Mouse (Mus musculus) lung, postnatal 0 days (tissue): ENCODE measurements at regions not wholly inside any gene's neighbourhood (a gene's known extent, or its start where the extent isn't known, plus 50 kb on each side); places are given as distances from the start of the nearest gene placed in this dataset.

Experiments used
- ATAC-seq: fragments of 200-750 bp; cut with Nextera tagmentation; 2 replicates; pipeline ENCODE4 v1.8.0; 2017; ENCODE audit warnings: moderate library complexity
- DNase-seq: peaks from one replicate; pipeline ENCODE4 v3.0.0-alpha.2; 2016; ENCODE audit warnings: low spot score
- H3K27ac ChIP-seq: fragments of 300-500 bp; sonication (generic); 2 replicates; pipeline ENCODE4 v1.5.1; 2014; ENCODE audit warnings: antibody characterized with exemption, mild to moderate bottlenecking, low read length, mixed read lengths
- H3K27me3 ChIP-seq: fragments of 300-500 bp; sonication (generic); replicated peaks from 2 replicates; pipeline ENCODE4 v1.6.1; 2014; ENCODE audit warnings: low read length, mixed read lengths; ENCODE audit not compliant: insufficient read depth
- H3K36me3 ChIP-seq: fragments of 300-500 bp; sonication (generic); 2 replicates; pipeline ENCODE4 v1.6.1; 2014; ENCODE audit warnings: low read length, mixed read lengths; ENCODE audit not compliant: insufficient read depth
- H3K4me1 ChIP-seq: fragments of 300-500 bp; sonication (generic); 2 replicates; pipeline ENCODE4 v1.6.1; 2014; ENCODE audit warnings: antibody characterized with exemption, low read depth, low read length, mixed read lengths; ENCODE audit not compliant: insufficient read depth
- H3K4me2 ChIP-seq: fragments of 300-500 bp; sonication (generic); replicated peaks from 2 replicates; pipeline ENCODE4 v1.6.1; 2014; ENCODE audit warnings: low read depth, mild to moderate bottlenecking, low read length, moderate library complexity, mixed read lengths
- H3K4me3 ChIP-seq: fragments of 300-500 bp; sonication (generic); 2 replicates; pipeline ENCODE4 v1.5.1; 2014; ENCODE audit warnings: low read depth, low read length
- H3K9ac ChIP-seq: fragments of 300-500 bp; sonication (generic); replicated peaks from 2 replicates; pipeline ENCODE4 v1.6.1; 2014; ENCODE audit warnings: low read depth, mild to moderate bottlenecking
- H3K9me3 ChIP-seq: fragments of 300-500 bp; sonication (generic); 2 replicates; pipeline ENCODE4 v1.6.1; 2016; ENCODE audit warnings: low read length, mixed read lengths
- CTCF ChIP-seq: IDR thresholded peaks from 2 replicates; pipeline ENCODE4 v1.5.1; 2016; ENCODE audit warnings: antibody characterized with exemption, mild to moderate bottlenecking
- EP300 ChIP-seq: IDR thresholded peaks from 2 replicates; pipeline ENCODE4 v1.6.1; 2016; ENCODE audit warnings: antibody characterized with exemption, mild to moderate bottlenecking, control low read depth
- WGBS: fragments of 180-500 bp; shearing (Covaris S2); extraction: QIAGEN DNeasy Blood & Tissue Kit; methylation state at CpG from one replicate; pipeline ENCODE4 v1.1.7; 2014; 5-methylcytosine and 5-hydroxymethylcytosine counted together

DNA sequence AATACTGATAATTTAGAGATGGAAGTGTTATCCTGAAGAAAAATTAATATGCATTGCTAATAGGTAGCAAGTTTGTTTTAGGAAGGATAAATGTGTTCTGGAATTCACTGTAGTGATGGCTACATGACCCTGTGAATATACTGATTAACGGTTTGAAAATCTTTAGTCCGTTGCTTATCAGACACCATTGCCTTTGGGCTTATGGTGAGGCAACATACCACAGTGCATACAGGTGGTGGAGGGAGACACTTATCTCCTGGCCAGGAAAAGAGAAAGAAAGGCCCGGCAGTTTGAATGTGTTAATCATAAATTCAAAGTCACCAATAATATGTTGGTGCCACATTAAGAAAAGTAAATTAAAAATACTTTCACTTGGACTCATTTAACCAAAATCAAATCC lies 57.4 kb upstream of the Eps8l3 start:
- Histone ChIP-seq H3K4me2 (no peak overlapping the region), H3K4me1 (no peaks in the 10 kb centered on the region), H3K4me3 (no peak overlapping the region), H3K36me3 (no peaks in the 10 kb centered on the region), H3K27me3 (no peaks in the 10 kb centered on the region), H3K27ac (no peak overlapping the region), H3K9me3 (no peaks in the 10 kb centered on the region), H3K9ac (no peak overlapping the region)
- 65% methylated on average over 3 of the region's 3 CpGs for WGBS
- TF ChIP-seq CTCF (no peak), EP300 (no peak)
- ATAC-seq (no peak), DNase-seq (no peak)

DNA sequence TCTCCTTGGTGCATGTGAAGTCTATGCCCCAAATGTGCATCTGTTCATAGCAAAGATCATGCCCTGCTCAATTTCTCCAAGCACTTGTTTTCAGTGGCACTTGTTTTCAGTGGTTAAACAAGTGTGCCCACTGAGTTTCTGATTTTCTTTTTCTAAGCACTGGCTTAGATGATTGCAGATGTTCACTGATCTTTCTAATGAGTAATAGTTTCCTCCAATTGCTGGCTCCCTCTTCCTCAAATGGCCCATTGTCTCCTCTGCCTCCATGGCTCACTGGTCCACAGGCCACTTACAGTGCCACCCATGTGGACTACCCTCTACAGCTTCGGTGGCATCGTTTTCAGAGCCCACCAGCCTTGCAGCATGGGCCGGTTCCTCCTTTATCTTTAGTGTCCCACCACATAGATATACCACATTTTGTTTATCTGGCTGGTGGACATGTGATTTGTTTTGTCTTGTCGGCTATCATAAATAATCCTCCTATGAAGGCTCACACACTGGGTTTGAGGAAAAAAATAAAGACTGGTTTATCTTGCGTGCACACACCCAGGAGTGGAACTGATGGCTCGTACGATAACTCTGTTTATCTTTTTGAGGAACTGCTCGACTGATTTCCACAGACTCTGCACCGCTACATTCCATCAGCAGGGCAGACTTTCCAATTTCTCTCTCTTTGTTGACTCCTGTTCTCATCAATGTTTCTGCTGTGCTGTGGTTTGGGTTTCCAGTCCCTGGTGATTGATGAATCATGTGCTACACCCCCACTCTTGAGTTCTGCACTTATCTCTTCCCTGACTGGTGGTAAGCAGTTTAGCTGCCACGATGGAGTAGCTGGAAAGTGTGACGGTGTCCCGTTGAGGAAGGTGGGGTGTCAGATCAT lies 58.2 kb upstream of the Eps8l3 start:
- Histone ChIP-seq H3K4me3 (no peak overlapping the region), H3K27ac (no peak overlapping the region), H3K36me3 (no peaks in the 10 kb centered on the region), H3K27me3 (no peaks in the 10 kb centered on the region), H3K9me3 (no peaks in the 10 kb centered on the region), H3K4me2 (no peak overlapping the region), H3K4me1 (no peaks in the 10 kb centered on the region), H3K9ac (no peak overlapping the region)
- peak; percentile 22 for DNase-seq
- TF ChIP-seq CTCF (no peak), EP300 (peak; percentile 73)
- 17% methylated on average over 12 of the region's 12 CpGs for WGBS
- peak; percentile 58 for ATAC-seq

DNA sequence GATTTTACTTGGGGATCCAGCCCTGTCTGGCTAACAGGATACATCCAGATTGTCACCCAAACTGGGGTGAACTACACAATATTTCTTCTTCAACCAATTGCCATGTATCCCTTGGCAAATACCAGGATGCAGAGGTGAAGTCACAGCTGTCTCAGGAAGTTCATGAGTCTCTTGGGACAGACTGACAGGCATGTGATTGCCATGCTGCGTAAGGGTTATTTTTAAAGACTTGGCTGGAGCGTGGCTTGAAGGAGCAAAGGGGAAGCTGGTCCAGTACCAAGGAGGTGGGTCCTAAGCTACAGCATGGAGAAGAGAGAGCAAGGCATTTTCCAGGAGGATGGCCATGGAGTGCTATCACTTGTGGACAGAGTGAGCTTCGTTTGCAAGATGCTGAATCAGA lies 55.8 kb upstream of the Csf1 start:
- H3K4me1 ChIP-seq: no peaks in the 10 kb centered on the region
- H3K36me3 ChIP-seq: no peaks in the 10 kb centered on the region
- no peak overlapping the region for H3K9ac ChIP-seq
- 73% methylated on average over 3 of the region's 3 CpGs for WGBS
- no peak for DNase-seq
- no peak overlapping the region for H3K4me2 ChIP-seq
- no peak for ATAC-seq
- no peaks in the 10 kb centered on the region for H3K9me3 ChIP-seq
- H3K27me3 ChIP-seq: no peaks in the 10 kb centered on the region
- no peak for TF ChIP-seq CTCF
- TF ChIP-seq EP300: no peak
- H3K4me3 ChIP-seq: no peak overlapping the region
- no peak overlapping the region for H3K27ac ChIP-seq

DNA sequence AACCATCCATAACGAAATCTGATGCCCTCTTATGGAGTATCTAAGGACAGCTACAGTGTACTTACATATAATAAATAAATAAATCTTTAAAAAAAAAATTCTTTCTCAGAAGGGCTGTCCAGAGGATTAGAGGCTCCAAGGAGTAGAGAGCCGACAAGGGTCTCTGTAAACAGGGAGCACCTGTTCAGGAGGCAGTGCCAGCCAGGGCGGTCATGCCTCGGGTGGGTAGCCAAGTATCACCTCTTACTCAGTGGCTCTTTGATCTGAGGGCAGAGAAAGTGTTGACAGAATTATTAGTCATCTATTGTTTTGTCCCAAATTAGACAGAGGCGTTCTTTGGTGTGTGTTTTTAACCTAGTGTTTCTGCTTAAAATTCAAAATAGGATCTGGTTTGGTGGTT lies 54.0 kb upstream of the Csf1 start:
- no peak for ATAC-seq
- H3K4me3 ChIP-seq: no peak overlapping the region
- H3K27ac ChIP-seq: no peak overlapping the region
- H3K4me1 ChIP-seq: no peaks in the 10 kb centered on the region
- TF ChIP-seq EP300 (no peak), CTCF (no peak)
- no peaks in the 10 kb centered on the region for H3K9me3 ChIP-seq
- no peaks in the 10 kb centered on the region for H3K27me3 ChIP-seq
- no peaks in the 10 kb centered on the region for H3K36me3 ChIP-seq
- WGBS: 49% methylated on average over 5 of the region's 5 CpGs
- no peak overlapping the region for H3K9ac ChIP-seq
- no peak overlapping the region for H3K4me2 ChIP-seq
- no peak for DNase-seq

DNA sequence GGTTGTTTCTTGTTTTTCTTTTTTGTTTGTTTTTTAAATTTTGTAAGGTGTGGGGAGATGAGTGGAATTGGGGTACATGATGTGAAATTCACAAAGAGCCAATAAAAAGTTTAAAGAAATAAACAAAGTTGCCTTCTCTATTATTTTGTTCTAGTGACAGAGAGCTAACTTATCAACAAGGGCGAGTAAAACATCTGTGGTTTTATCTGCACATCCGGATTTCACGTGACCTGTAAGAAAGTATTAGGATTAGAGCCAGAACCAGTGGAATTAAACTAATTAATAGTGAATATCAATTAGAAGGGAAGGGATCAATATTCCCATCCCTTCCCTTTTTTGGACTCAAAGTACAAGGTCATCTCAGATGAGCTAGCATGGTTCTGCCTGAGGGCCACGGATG lies 52.6 kb upstream of the Csf1 start:
- no peak for ATAC-seq

DNA sequence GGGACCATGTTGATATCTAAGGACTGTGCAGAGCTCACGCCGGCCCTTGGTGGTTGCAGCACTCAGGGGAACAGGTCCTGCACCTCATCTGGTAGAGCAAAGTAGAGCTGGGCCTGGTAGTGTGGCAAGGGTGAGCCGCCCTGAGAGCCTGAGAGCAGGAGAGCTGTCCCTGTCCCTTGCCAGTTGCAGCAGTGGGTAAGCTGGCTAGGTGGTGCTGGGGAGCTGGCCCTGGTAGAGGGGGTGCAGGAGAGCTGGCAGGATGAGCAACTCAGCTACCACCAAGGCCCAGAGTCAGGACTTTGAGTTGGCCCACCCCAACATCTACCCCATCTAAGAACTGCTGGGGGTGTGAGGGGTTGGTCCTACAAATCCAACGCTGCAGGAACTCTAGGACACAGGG lies 52.1 kb upstream of the Csf1 start:
- Histone ChIP-seq H3K4me3 (no peak overlapping the region), H3K36me3 (no peaks in the 10 kb centered on the region), H3K9ac (no peak overlapping the region), H3K27ac (no peak overlapping the region), H3K27me3 (no peaks in the 10 kb centered on the region), H3K4me2 (no peak overlapping the region), H3K9me3 (no peaks in the 10 kb centered on the region), H3K4me1 (peaks cover 4% of the 10 kb centered on the region; the same call in 1 of the 2 replicates)
- ATAC-seq (no peak), DNase-seq (no peak)
- TF ChIP-seq EP300: no peak
- no peak for TF ChIP-seq CTCF
- 93% methylated on average over 4 of the region's 4 CpGs for WGBS

More for the DNA sequence above, 52.6 kb upstream of the Csf1 start:
- H3K4me2 ChIP-seq: no peak overlapping the region
- no peaks in the 10 kb centered on the region for H3K9me3 ChIP-seq
- no peaks in the 10 kb centered on the region for H3K36me3 ChIP-seq
- no peak for DNase-seq
- H3K27ac ChIP-seq: no peak overlapping the region
- no peaks in the 10 kb centered on the region for H3K27me3 ChIP-seq
- H3K9ac ChIP-seq: no peak overlapping the region
- 59% methylated on average over 4 of the region's 4 CpGs for WGBS
- no peak for TF ChIP-seq EP300
- TF ChIP-seq CTCF: no peak
- no peak overlapping the region for H3K4me3 ChIP-seq
- H3K4me1 ChIP-seq: no peaks in the 10 kb centered on the region
